Mouse (Mus musculus) cerebellum, adult 11-12 months (tissue): ENCODE measurements around the gene Prelp.

Experiments used
- DNase-seq: peaks from one replicate; pipeline ENCODE4 v3.0.0; 2022

The Prelp gene

DNA sequence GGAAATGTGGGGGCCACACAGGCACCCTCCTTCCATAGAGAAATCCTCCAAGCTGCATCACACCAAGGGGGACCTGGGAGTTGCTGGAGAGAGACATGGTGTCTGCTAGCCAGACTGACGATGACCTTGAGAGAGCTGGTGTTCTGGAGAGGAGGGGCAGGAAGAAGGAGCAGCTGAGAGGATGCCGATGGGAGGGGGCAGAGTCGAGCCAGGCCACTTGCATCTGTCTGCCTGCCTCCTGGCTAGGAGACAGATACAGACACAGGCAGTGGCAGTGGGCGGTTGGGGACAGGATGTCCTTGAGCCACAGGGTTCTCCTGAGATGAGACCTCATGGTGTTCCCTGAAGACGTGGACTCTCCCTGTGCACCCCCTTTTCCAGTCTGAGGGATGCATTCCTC is 29.7 kb downstream of the Prelp start:
- DNase-seq: no peak

DNA sequence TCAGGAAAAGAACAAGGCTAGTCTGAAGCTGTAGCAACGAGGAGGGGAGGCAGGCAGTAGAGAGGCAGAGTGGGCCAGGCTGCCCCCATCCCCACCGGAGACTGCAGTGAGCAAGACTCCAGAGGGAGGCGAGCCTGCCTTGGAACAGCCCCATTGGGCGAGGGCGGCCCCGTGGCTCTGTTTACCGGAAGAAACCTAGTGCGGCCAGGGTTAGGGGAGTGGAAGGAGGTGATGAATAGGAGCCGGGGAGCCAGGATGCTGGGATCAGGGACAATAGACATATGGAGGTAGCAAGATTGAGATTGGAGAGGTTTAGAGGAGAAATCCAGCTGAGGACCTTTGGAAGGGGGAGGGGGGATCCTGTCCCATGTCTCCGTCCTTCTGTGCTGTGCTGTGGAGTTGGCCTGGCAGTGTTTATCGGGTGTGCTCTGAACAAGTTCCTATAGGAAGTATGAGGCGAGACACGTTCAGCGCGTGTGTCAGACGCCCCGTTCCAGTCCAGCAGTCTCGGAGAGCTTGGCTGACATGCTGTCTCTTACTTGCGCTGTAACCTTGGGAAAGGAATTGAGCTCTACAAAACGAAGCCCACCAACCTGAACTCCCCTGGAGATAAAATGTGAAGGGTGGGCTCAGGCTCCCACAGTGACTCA is 31.1 kb downstream of the Prelp start:
- no peak for DNase-seq

DNA sequence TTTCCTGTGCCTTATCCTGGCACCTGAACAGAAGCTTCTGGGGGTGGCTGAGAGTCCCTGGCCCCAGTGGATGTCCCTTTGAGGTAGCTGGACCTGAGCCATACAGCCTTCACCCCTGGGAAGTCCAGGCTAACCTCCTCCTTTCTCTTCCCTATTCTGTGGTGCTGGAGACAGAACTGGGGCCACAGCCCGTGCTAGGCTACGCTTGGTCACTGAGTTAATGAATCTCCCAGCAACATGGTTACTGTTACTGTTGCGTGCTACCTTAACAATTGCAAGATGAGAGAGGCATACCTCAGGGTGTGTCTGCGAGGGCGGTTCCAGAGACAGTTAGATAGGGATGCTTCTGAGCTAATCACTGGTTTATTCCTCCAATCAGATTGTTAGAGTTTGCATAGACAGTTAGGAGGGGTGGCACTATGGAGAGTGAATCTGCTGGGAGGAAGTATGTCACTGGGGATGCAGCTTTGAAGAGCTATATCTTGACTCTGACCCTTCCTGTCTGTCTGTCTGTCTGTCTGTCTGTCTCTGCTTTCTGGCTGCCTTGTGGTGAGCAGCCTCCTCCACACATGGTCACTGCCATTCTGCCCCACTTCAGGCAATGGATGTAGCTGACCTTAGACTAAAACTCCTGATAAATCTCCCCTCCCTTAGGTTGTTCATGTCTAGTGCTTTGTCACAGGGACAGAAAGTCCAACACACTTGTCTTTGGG is 33.5 kb downstream of the Prelp start:
- DNase-seq: no peak

DNA sequence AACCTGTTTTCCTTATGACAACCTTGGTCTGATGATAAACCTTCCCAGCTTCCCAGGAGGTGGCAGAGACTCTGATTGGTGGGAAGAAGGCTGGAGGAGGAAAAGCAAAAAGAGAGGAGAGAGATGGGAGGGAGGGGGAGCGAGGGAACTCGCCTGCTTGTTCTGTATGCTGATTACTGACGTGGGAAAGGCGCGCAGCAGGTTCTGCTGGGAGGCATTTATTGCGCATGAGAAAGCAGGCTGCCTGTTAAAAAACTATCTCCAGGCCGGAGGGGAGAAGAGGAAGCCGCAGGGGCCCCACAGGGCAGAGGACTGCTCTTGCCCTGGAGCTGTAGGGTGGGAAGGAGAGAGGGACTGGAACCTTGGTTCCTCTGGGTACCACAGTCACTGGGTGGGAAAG is 34.2 kb downstream of the Prelp start:
- DNase-seq: peak; percentile 81

DNA sequence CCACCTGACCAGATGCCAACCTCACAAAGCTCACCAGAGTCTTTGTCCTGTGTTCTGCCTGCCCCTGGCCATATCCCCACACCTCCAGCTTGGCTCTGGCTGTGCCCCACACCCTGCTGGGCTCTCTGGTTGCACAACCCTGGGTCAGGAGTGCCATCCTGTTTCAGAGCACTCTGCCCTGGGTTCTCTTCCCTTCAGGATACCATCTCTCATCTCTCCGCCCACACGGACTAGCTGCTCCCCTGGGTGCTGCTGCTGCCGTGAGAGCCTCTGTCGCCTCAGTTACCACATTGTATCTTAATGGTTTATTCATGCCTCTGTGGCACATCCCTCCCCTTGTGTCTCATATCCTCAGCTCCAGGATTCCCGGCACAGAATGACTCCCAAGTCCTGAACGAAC is 34.8 kb downstream of the Prelp start:
- peak; percentile 40 for DNase-seq

DNA sequence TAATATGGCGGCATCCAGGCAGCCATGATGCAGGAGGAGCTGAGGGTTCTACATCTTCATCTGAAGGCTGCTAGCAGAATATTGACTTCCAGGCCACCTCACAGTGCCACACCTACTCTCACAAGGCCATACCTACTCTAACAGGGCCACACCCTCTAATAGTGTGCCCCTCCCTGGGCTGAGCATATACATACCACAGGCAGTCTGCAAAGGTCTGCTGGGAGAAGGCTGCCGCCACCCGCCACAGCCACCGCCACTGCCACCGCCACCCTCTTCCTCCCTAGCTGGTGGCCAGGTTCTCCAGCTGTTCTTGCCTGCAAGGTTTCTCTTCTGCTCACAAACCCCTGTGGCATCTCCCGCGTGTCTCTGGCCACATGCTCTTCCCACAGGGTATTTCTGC is 35.4 kb downstream of the Prelp start:
- DNase-seq: no peak

DNA sequence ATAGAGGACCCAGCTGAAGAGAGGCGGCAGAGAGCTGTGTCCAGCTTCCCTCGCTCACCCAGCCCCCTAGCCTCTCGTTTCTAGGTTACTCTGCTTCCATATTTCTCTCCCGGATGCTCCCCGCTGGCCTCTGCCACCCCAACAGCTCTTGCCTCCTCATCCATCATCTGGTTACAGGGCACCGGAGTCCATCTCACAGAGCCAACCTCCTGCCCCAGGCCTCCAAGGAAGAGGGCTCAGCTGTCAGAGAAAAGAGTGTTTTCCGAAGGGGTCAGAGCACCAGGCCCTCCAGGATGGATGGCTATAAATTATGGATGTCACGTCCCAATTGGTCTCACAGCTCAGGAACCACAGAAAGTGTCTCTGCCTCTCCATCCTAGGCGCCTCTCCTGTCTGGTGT is 36.5 kb downstream of the Prelp start:
- no peak for DNase-seq

DNA sequence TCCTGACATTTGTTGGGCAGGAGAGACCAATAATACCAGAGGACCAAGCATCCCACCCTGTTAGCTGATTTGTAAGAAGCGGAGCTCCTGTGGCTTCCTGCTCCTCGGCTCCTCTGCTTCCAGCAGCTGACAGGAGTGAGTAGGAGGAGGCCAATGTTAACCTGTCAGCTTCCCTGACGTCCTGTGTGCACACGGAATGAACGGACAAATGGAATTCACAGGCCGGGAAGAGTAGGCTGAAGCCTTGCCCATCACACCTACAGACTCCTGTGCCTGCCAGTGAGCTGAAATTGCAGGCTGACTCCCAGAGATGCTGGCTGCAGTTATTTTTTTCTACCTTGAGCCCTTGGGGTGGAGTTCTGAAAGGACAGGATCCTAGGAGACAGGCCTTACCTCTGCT is 37.1 kb downstream of the Prelp start:
- DNase-seq: no peak

DNA sequence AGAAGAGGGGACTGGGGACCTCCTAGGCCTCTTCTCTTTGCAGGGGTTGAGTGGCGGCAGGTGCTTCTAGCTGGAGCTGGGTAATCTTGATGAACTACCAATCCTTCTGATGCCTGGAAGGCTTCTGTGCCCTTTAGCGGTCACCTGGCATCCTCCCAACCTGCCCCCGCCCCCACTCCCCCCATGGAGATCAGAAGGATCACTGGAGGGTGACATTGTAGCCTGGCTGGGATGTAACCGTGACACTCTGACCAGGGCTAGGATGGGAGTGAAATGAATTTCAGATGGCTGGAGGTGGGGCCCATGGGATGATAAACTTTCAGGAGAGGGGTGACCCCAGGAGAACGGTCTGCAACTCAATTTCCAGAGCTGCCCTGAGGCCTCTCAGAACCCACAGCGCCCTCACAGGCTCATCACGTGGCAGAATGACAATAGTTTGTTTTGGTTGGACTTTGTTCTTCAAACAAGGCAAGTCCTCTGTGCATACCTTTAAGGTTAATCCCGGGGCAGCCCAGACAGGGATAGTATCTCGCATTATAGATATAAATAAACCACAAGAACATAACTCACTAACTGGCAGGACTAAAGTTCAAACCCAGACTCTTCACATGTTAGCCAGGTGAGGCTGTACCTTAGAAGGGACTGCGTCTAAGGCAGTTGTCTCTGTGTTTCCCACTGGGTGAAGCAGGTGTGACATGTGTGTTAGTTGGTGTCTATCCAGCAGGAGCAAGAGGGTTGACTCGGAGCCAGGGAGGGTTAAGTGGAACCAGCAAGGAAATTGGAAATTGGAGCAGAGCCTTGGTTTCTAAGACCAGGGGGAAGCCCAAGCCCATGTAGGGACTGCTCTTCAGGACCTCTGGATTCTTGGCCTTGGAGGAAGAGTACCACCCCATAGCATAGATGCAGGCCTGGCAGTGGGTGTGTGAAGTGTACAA is 38.7 kb downstream of the Prelp start:
- peak; percentile 49 for DNase-seq

DNA sequence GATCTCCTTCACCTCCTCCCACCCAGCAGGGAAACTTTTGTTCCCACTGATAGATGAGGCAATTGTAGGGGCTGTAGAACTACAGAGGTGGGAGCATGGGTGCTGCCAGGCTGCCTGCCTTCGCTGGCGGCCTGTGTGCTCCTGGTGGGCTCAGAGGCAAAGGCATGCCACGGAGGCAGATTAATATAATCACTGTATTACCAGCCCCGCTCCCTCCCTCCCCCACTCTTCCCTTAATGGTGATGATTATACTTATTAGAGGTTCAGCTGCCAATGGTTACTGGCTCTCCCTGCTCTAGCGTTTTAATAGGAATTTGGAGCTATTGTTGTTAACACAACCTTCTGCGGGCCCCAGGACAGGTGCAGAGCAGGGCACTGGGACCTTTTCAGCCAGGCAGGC is 39.4 kb downstream of the Prelp start:
- DNase-seq: no peak

DNA sequence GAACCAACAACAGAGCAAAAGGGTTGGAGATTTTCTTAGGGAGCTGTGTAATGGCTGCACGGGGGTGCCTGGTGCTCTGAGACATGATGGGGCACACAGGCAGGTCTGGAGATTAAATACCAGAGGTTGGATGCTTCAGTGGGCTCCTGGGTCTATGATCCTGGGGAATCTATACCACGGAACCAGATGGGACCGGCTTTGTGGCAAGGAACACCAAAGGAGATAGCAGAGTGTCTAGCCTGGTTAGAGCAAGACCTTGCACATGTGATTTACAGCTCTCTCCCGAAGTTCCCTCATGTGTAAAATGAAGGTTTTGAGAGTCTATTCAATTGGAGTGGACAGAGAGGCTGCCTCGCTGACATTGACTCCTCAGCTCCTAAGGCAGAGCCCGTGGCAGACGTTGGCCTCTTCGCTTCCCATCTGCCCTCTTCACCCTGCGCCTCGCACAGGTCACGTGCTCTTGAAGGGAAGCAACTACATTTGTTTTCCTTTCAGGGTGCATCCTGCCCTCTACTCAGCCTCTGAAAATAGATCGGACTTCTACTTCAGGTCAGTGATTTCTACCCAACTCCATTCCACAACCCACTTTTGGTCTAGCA is 42.3 kb downstream of the Prelp start:
- DNase-seq: no peak

DNA sequence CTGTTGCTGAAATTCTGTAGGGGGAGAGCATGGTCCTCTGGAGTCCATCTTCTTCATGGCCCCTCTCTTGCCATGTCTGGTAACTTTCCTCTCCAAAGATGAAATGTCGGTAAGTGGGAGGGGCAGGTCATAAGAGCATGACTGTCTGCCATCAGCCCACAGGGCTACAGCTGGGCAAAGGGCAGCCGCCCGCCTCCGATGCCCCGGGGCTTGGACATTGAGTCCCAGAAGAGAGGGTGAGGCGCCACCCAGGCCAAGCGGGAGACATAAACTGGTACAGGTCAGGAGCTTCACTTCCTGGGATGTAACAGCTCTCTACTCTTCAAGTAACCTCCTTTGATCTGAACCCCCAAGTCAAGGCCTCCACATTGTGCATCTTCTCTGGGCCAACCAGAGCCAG is 44.3 kb downstream of the Prelp start:
- no peak for DNase-seq

DNA sequence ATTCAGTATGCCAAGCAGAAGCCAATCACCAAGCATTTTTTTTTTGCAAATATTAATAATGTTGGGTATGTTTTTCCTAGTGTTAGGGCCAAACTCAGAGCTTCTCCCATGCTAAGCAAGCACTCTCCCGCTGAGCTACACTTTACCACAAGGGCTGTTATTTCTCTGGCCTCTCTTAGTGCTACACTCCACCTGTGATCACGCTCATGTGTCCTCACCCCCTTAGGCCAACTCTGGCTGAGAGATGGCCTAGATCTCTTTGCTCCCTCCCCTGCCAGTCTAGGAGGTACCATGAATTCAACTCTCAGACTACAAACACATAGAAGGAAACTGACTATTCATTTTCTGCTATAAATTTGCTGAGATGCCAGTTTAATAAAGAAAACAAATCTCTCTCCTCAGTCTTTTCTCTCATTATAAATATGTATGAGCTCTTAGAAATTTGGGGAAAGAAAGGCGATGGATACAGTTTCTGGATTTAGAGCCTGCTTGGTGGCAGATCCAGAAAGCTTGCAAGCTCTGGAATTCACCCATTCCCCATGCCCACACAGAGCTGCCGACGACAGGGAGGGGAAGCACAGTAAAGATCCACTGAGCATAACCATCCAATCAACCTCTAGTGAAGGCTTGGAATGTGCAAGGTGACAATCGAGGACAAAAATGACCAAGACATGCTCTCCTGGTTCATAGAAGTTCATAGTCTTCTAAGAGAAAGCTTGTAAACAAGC is 48.0 kb downstream of the Prelp start:
- peak; percentile 83 for DNase-seq

DNA sequence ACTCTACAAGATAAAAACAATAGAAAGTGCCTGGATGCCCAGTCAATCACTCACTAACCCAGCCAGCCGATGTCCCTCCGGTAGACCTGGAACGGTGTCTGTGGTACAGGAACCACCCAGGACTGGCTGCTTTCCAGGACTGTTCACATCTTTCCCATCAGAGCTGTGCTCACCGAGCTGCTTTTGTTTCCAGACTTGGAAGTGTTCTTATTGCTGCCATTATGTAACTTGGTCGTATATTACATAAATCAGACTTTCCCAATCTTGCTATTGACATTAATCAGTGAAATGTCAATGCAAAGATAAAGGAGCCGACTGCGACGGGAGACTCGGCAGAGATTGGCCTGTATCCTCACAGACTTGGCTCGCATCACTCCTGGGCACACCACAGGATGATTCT is 50.0 kb downstream of the Prelp start:
- peak; percentile 76 for DNase-seq

DNA sequence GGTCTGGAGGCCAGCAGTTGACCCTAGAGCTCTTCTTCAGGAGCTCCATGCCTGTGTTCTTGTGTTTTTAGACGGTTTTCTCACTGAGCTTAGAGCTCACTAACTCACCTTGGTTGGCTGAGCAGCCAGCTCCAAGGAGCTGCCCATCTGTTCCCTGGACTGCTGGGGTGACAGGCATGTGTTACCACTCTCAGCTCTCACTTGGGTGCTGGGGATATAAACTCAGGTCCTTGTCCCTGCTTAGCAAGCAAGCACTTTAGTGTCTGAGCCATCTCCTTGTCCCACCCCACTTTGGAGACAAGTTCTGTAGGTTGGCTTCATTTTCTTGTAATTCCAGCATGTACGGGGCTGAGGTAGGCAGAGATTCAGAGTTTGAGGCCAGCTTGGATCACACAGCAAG is 52.0 kb downstream of the Prelp start:
- peak; percentile 89 for DNase-seq

DNA sequence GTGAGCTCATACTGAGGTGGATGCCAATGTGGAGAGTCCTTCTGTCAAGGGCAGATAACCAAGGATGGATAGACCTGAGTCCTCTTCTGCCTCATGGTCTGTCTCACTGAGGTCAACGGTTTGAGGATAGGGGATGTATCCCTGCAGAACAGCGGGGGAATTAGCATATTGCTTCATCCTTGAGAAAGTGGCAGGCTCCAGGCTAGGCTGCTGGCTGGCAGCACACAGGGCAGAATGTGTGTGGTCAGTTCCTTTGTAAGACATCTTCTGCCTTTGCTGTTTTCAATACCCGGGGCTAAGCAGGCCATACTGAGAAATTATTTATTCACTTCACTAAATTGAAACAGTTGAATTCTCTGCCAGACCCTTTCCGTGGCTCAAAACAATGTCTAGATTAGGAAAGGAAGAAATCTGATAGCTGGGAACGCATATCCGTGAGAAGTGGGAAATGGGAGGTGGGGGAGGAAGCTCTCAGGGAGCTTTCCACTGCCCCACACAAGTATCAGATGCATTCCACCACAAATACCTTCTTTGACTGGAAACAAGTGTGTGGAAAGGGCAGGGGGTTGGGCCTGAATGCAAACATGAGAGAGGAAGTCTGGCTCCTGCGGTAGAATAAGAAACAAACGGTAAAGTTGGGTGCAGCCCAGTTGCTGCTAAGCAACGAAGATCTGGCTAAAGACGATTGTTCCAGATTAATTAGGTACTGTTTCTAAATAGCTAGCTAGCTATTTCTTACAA is 57.8 kb downstream of the Prelp start:
- DNase-seq: no peak

DNA sequence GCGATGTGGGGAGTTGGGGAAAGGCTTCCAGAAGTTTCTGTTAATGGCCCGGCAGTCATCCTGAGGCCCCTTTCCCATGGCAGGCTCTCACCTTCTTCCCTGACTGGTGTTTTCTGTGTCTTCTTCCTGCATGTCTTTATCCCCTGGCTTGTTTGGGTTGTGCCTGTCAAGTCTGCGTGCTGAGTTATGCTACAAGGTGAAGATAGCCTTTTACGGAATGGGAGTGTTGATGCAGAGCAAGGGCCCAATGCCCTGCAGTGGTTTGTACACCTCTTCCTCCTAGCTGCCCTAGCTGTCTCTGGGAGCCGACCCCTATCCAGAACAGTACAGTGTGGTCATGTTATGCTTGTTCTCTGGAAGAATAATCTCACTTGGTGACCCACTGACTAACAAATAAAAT is 60.2 kb downstream of the Prelp start:
- no peak for DNase-seq
